Mouse (Mus musculus) MEL (cell line): ENCODE data around the gene Fbxo21.

Source experiments
- CTCF ChIP-seq, 3 experiments: IDR thresholded peaks in 2 of 3; conservative IDR thresholded peaks in 1 of 3; 2 replicates each; pipeline ENCODE4 v1.5.1; 2011 to 2012; ENCODE audit warnings: low read length in 3 of 3, low read depth in 2 of 3, mild to moderate bottlenecking in 2 of 3, improper control_type of control experiment in 1 of 3, inconsistent platforms in 1 of 3, mixed read lengths in 1 of 3, moderate library complexity in 1 of 3; ENCODE audit not compliant: control insufficient read depth in 1 of 3, insufficient read depth in 1 of 3, poor library complexity in 1 of 3, severe bottlenecking in 1 of 3
- EP300 ChIP-seq, 2 experiments: IDR thresholded peaks; 2 replicates each; pipeline ENCODE4 v1.6.1; 2011; ENCODE audit warnings: improper control_type of control experiment in 2 of 2, low read length in 2 of 2, low read depth in 1 of 2, mild to moderate bottlenecking in 1 of 2
- GATA1 ChIP-seq: IDR thresholded peaks from 2 replicates; pipeline ENCODE4 v1.6.1; 2011; ENCODE audit warnings: low read depth, low read length, improper control_type of control experiment
- MAX ChIP-seq: IDR thresholded peaks from 2 replicates; pipeline ENCODE4 v1.6.1; 2011; ENCODE audit warnings: low read length, improper control_type of control experiment
- MAZ ChIP-seq: IDR thresholded peaks from 2 replicates; pipeline ENCODE4 v1.6.1; 2012; ENCODE audit warnings: low read depth, mild to moderate bottlenecking, inconsistent platforms, low read length, improper control_type of control experiment
- MXI1 ChIP-seq: IDR thresholded peaks from 2 replicates; pipeline ENCODE4 v1.6.1; 2011; ENCODE audit warnings: mild to moderate bottlenecking, low read depth, low read length, improper control_type of control experiment
- NELFE ChIP-seq: IDR thresholded peaks from 2 replicates; pipeline ENCODE4 v1.6.1; 2011; ENCODE audit warnings: low read depth, low read length, improper control_type of control experiment
- POLR2A ChIP-seq, 2 experiments: IDR thresholded peaks; 2 replicates each; pipeline ENCODE4 v1.6.1; 2011 to 2012; ENCODE audit warnings: low read length in 2 of 2, mild to moderate bottlenecking in 2 of 2, control low read depth in 1 of 2, improper control_type of control experiment in 1 of 2, low read depth in 1 of 2, moderate library complexity in 1 of 2; ENCODE audit not compliant: control insufficient read depth in 1 of 2, insufficient read depth in 1 of 2, poor library complexity in 1 of 2
- POLR2AphosphoS2 ChIP-seq: IDR thresholded peaks from 2 replicates; pipeline ENCODE4 v1.6.1; 2011; ENCODE audit warnings: low read length, improper control_type of control experiment
- POLR2AphosphoS5 ChIP-seq: IDR thresholded peaks from 2 replicates; pipeline ENCODE4 v1.6.1; 2012; ENCODE audit warnings: low read depth, borderline replicate concordance, mild to moderate bottlenecking, inconsistent platforms, low read length, moderate library complexity, mixed read lengths
- UBTF ChIP-seq: IDR thresholded peaks from 2 replicates; pipeline ENCODE4 v1.6.1; 2012; ENCODE audit warnings: low read depth, mild to moderate bottlenecking, inconsistent platforms, low read length, improper control_type of control experiment, moderate library complexity, borderline replicate concordance; ENCODE audit not compliant: insufficient read depth
- ZC3H11A ChIP-seq: IDR thresholded peaks from 2 replicates; pipeline ENCODE4 v1.6.1; 2012; ENCODE audit warnings: low read depth, mild to moderate bottlenecking, inconsistent platforms, low read length, improper control_type of control experiment
- ZKSCAN1 ChIP-seq: IDR thresholded peaks from 2 replicates; pipeline ENCODE4 v1.6.1; 2012; ENCODE audit warnings: low read depth, mild to moderate bottlenecking, inconsistent platforms, low read length, improper control_type of control experiment, moderate library complexity
- ZNF384 ChIP-seq: IDR thresholded peaks from 2 replicates; pipeline ENCODE4 v1.6.1; 2012; ENCODE audit warnings: low read depth, mild to moderate bottlenecking, inconsistent platforms, low read length, improper control_type of control experiment

DNA sequence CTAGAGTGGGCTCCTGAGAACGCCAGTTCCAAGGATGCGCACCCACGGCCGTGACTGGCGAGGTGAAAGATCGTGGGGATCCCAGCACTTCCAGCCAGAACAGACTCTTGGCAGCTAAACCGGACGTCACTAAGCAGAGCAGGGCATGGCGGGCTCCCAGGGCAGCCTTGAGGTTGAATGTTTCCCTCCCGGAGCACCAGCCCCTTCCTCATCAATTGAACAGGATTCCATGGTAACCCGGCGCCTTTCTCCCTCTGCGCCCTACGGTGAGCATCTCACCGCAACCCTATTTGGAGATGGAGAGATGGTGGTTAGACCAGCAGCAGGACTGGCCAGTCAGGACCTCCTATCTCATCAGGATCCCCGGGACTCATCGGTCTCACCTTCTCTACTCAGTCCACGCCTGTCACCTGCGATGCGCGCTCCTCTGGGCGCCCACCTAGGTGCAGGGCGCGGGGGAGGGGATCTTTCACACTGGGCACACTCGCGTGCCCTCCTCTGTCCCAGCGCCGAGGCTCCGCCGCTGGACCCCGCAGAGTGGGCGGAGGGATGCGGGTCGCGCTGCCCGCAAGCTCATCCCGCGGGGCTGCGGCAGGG, 50.7 kb downstream of the Fbxo21 start:
- TF ChIP-seq EP300 (IDR thresholded peaks at IDR 0.05; ENCODE audit: low read depth in 1 of 2, low read length in 2 of 2) = no peak
- TF ChIP-seq CTCF (IDR thresholded peaks at IDR 0.05 in 2 of 3, conservative IDR thresholded peaks at IDR 0.05 in 1 of 3; ENCODE audit: control insufficient read depth in 1 of 3, insufficient read depth in 1 of 3, low read depth in 2 of 3, low read length in 3 of 3, poor library complexity in 1 of 3, severe bottlenecking in 1 of 3) = no peak
- no peak for TF ChIP-seq UBTF
- no peak for TF ChIP-seq POLR2AphosphoS2
- TF ChIP-seq NELFE = no peak
- TF ChIP-seq POLR2AphosphoS5 = no peak
- TF ChIP-seq ZC3H11A = no peak
- TF ChIP-seq ZKSCAN1 = no peak
- TF ChIP-seq MAX = no peak
- no peak for TF ChIP-seq MXI1
- no peak for TF ChIP-seq GATA1
- TF ChIP-seq POLR2A (IDR thresholded peaks at IDR 0.05; ENCODE audit: control insufficient read depth in 1 of 2, insufficient read depth in 1 of 2, low read depth in 1 of 2, low read length in 2 of 2, poor library complexity in 1 of 2) = no peak
- TF ChIP-seq ZNF384 = no peak
- TF ChIP-seq MAZ = no peak
